Mouse (Mus musculus) C2C12 (cell line): ENCODE results near the gene Coro1c.

Experiments used
- CEBPB ChIP-seq: IDR thresholded peaks from one replicate; pipeline ENCODE4 v1.6.1; 2011; ENCODE audit warnings: low read depth, mild to moderate bottlenecking, control low read depth, moderate library complexity
- CTCF ChIP-seq: IDR thresholded peaks from one replicate; pipeline ENCODE4 v1.5.1; 2011; ENCODE audit not compliant: control insufficient read depth, insufficient read depth, insufficient read length
- MAX ChIP-seq: IDR thresholded peaks from one replicate; pipeline ENCODE4 v1.6.1; 2011; ENCODE audit warnings: mild to moderate bottlenecking, control low read depth
- MYOD1 ChIP-seq: IDR thresholded peaks from one replicate; pipeline ENCODE4 v1.6.1; 2011; ENCODE audit warnings: low read depth; ENCODE audit not compliant: control insufficient read depth, insufficient read length
- MYOG ChIP-seq: IDR thresholded peaks from one replicate; pipeline ENCODE4 v1.6.1; 2011; ENCODE audit not compliant: control insufficient read depth, insufficient read length; ENCODE audit errors: extremely low read depth

DNA sequence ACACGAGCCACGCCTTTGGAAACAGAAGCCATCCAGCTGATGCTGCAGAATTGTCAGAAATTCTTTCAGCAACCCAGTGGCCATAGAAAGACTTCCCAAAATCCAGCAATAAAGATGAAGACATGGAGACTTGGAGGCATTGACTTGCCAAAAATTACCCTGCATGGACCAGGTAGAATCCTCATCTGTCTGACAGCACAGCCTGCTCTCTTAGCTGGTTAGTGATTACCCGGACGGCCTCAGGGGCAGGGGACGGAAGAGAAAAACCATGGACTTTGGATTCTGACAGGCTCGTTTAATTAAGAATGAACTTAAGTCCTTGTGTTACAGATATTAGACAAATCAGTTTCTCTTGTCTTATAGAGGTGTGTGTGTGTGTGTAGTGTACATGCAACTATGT lies 2.1 kb upstream of the Coro1c start:
- TF ChIP-seq CTCF (no peak), MAX (no peak), CEBPB (no peak), MYOD1 (no peak), MYOG (no peak)
